Mouse (Mus musculus): ENCODE results near the gene Tmem235. TPM values are rescaled to one million over a fixed set of nuclear protein-coding genes. Genes with fewer than 3 reads are reported as not detected.
A peak's percentile ranks its signal among the peaks of the same experiment; 100 is the strongest.

Tmem235 gene
- total and polyA plus RNA-seq, 2 experiments, result not detected

DNA sequence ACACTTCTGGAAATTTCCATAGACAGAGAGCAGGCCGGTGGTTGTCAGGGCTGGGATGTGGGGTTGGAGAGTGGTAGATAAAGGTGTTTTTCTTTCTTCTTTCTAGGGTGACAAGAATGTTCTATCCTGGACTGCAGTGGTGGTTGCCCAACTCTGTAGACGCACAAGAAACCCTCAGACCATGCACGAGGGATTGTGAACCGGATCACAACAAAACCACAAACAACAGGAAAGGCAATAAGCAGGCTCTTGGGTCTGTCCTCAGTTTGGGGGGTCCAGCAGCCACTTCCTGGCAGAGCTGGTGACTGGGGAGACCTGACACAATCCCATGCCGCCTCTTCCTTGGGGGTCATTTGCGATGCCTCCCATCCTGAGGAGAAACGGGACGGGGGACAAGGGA is 48.8 kb downstream of the Tmem235 start:
- WGBS, result 88% methylated on average over 8 of the region's 8 CpGs
- no peaks in the 10 kb centered on the region; the same call in 1 of the 2 replicates for H3K4me1 ChIP-seq (ENCODE audit: control insufficient read depth, insufficient read depth, low read length)
- H3K4me3 ChIP-seq (ENCODE audit: insufficient read depth, low read depth, low read length), result no peak overlapping the region
- H3K79me2 ChIP-seq (ENCODE audit: control insufficient read depth, insufficient read depth, low read length), result no peaks in the 10 kb centered on the region
- H3K27ac ChIP-seq (replicated peaks; ENCODE audit: insufficient read depth, low read depth, low read length), result no peak overlapping the region
- H3K27me3 ChIP-seq (ENCODE audit: control insufficient read depth, insufficient read depth, low read length), result no peaks in the 10 kb centered on the region
- H3K9ac ChIP-seq (ENCODE audit: low read depth, low read length), result no peak overlapping the region
- no peaks in the 10 kb centered on the region for H3K36me3 ChIP-seq (ENCODE audit: control insufficient read depth, insufficient read depth, low read length)
- DNase-seq (ENCODE audit: extremely low read depth, low read depth, low spot score), result no peak
- TF ChIP-seq POLR2A (IDR thresholded peaks at IDR 0.05; ENCODE audit: extremely low read depth, insufficient read depth, low read length) (no peak), CTCF (IDR thresholded peaks at IDR 0.05; ENCODE audit: low read depth, low read length) (no peak)

GRCm38 (mm10) chr11:117912684-117913352 is 52.3 kb downstream of the Tmem235 start:
- 29% methylated on average over 13 of the region's 13 CpGs for WGBS
- peak; percentile 42 for DNase-seq (ENCODE audit: extremely low read depth, low read depth, low spot score)
- Histone ChIP-seq H3K36me3 (ENCODE audit: control insufficient read depth, insufficient read depth, low read length) (no peaks in the 10 kb centered on the region), H3K79me2 (ENCODE audit: control insufficient read depth, insufficient read depth, low read length) (no peaks in the 10 kb centered on the region), H3K4me1 (ENCODE audit: control insufficient read depth, insufficient read depth, low read length) (peaks cover 3% of the 10 kb centered on the region; the same call in 1 of the 2 replicates), H3K4me3 (ENCODE audit: insufficient read depth, low read depth, low read length) (no peak overlapping the region), H3K27me3 (ENCODE audit: control insufficient read depth, insufficient read depth, low read length) (no peaks in the 10 kb centered on the region), H3K27ac (replicated peaks; ENCODE audit: insufficient read depth, low read depth, low read length) (no peak overlapping the region), H3K9ac (ENCODE audit: low read depth, low read length) (no peak overlapping the region)
- peak; percentile 99 for TF ChIP-seq CTCF (IDR thresholded peaks at IDR 0.05; ENCODE audit: low read depth, low read length)
- no peak for TF ChIP-seq POLR2A (IDR thresholded peaks at IDR 0.05; ENCODE audit: extremely low read depth, insufficient read depth, low read length)

DNA sequence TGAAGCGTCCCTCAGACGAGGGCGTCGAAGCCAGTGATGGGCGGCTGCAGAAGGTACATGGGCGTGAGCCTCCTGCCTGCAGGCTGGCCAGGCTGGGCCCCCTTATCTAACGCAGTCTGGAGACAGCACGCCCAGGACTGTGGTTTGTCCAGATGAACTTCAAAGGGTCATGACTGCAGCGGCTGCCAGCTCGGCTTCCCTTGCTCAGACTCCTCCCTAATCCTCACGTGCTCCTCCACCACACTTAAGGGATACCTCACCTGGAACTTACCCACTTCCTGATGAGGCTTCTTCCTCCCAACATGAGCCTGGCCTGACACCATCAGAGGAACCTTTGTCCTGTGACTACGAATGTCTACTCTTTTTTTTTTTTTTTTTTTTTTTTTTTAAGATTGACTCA is 54.0 kb downstream of the Tmem235 start:
- 28% methylated on average over 12 of the region's 12 CpGs for WGBS
- Histone ChIP-seq H3K9ac (ENCODE audit: low read depth, low read length) (no peak overlapping the region; the same call in 1 of the 2 replicates), H3K36me3 (ENCODE audit: control insufficient read depth, insufficient read depth, low read length) (no peaks in the 10 kb centered on the region), H3K79me2 (ENCODE audit: control insufficient read depth, insufficient read depth, low read length) (no peaks in the 10 kb centered on the region), H3K27ac (replicated peaks; ENCODE audit: insufficient read depth, low read depth, low read length) (peak overlapping the region; percentile 62), H3K4me3 (ENCODE audit: insufficient read depth, low read depth, low read length) (no peak overlapping the region), H3K4me1 (ENCODE audit: control insufficient read depth, insufficient read depth, low read length) (peaks cover 4% of the 10 kb centered on the region; the same call in 1 of the 2 replicates), H3K27me3 (ENCODE audit: control insufficient read depth, insufficient read depth, low read length) (no peaks in the 10 kb centered on the region)
- DNase-seq (ENCODE audit: extremely low read depth, low read depth, low spot score), result peak; percentile 58
- TF ChIP-seq POLR2A (IDR thresholded peaks at IDR 0.05; ENCODE audit: extremely low read depth, insufficient read depth, low read length), result no peak
- TF ChIP-seq CTCF (IDR thresholded peaks at IDR 0.05; ENCODE audit: low read depth, low read length), result no peak

Other genes with a start within 250 kb of the Tmem235 start
- 6.3 and 8.3 TPM in 2 replicates for gene Tnrc6c, start 206.5 kb upstream of the Tmem235 start, total RNA-seq (2014; rRNA removed)
- 4.1 and 5.7 TPM in 2 replicates for gene Tnrc6c, start 206.5 kb upstream of the Tmem235 start, polyA plus RNA-seq (2012; rRNA removed)
- gene Tmc8, start 78.7 kb upstream of the Tmem235 start, total RNA-seq (2014; rRNA removed), result 0.55 and 1.1 TPM in 2 replicates
- gene Tmc8, start 78.7 kb upstream of the Tmem235 start, polyA plus RNA-seq (2012; rRNA removed), result 1.7 and 3.1 TPM in 2 replicates
- 5.3 and 8.8 TPM in 2 replicates for gene Tmc6, start 78.6 kb upstream of the Tmem235 start, total RNA-seq (2014; rRNA removed)
- gene Tmc6, start 78.6 kb upstream of the Tmem235 start, polyA plus RNA-seq (2012; rRNA removed), result 11.8 and 13.5 TPM in 2 replicates
- gene 6030468B19Rik, start 63.1 kb upstream of the Tmem235 start, total RNA-seq (2014; rRNA removed), result not detected in 2 replicates
- gene 6030468B19Rik, start 63.1 kb upstream of the Tmem235 start, polyA plus RNA-seq (2012; rRNA removed), result not detected in 2 replicates
- gene Gm20708, start 51.1 kb upstream of the Tmem235 start, total RNA-seq (2014; rRNA removed), result 0.37 and 0.40 TPM in 2 replicates
- 0.21 and 0.40 TPM in 2 replicates for gene Gm20708, start 51.1 kb upstream of the Tmem235 start, polyA plus RNA-seq (2012; rRNA removed)
- gene Syngr2, start 51.1 kb upstream of the Tmem235 start, total RNA-seq (2014; rRNA removed), result 37.9 and 54.2 TPM in 2 replicates
- gene Syngr2, start 51.1 kb upstream of the Tmem235 start, polyA plus RNA-seq (2012; rRNA removed), result 124 and 152 TPM in 2 replicates
- 119 and 136 TPM in 2 replicates for gene Afmid, start 34.8 kb upstream of the Tmem235 start, total RNA-seq (2014; rRNA removed)
- 117 and 144 TPM in 2 replicates for gene Afmid, start 34.8 kb upstream of the Tmem235 start, polyA plus RNA-seq (2012; rRNA removed)
- 56.9 and 65.1 TPM in 2 replicates for gene Tk1, start 34.7 kb upstream of the Tmem235 start, total RNA-seq (2014; rRNA removed)
- 45.6 and 69.7 TPM in 2 replicates for gene Tk1, start 34.7 kb upstream of the Tmem235 start, polyA plus RNA-seq (2012; rRNA removed)
- gene Birc5, start 11.5 kb upstream of the Tmem235 start, total RNA-seq (2014; rRNA removed), result 0.65 and 2.0 TPM in 2 replicates
- gene Birc5, start 11.5 kb upstream of the Tmem235 start, polyA plus RNA-seq (2012; rRNA removed), result 0.82 and 0.92 TPM in 2 replicates
- 6.1 and 7.4 TPM in 2 replicates for gene Tha1, start 12.7 kb downstream of the Tmem235 start, total RNA-seq (2014; rRNA removed)
- gene Tha1, start 12.7 kb downstream of the Tmem235 start, polyA plus RNA-seq (2012; rRNA removed), result 10.0 and 11.4 TPM in 2 replicates
- gene Socs3, start 109.3 kb downstream of the Tmem235 start, total RNA-seq (2014; rRNA removed), result 2.0 and 2.4 TPM in 2 replicates
- gene Socs3, start 109.3 kb downstream of the Tmem235 start, polyA plus RNA-seq (2012; rRNA removed), result 4.0 and 7.5 TPM in 2 replicates
- 4.7 and 5.0 TPM in 2 replicates for gene Pgs1, start 125.5 kb downstream of the Tmem235 start, total RNA-seq (2014; rRNA removed)
- gene Pgs1, start 125.5 kb downstream of the Tmem235 start, polyA plus RNA-seq (2012; rRNA removed), result 17.8 and 22.1 TPM in 2 replicates